Mouse (Mus musculus) hindbrain, postnatal 0 days (tissue): ENCODE data around the gene Smtn. TPM values are rescaled to one million over a fixed set of nuclear protein-coding genes. Genes with fewer than 3 reads are reported as not detected.

Experiments
- ATAC-seq: fragments of 200-750 bp; cut with Nextera tagmentation; 2 replicates; pipeline ENCODE4 v1.8.0; 2017; ENCODE audit warnings: mild to moderate bottlenecking, moderate TSS enrichment, moderate library complexity
- DNase-seq: peaks from one replicate; pipeline ENCODE4 v3.0.0-alpha.2; 2015; ENCODE audit warnings: low spot score
- H3K27ac ChIP-seq: fragments of 300-500 bp; sonication (generic); 2 replicates; pipeline ENCODE4 v1.5.1; 2014; ENCODE audit warnings: mild to moderate bottlenecking
- H3K27me3 ChIP-seq: fragments of 300-500 bp; sonication (generic); 2 replicates; pipeline ENCODE4 v1.6.1; 2014; ENCODE audit warnings: low read length, mixed read lengths; ENCODE audit not compliant: insufficient read depth
- H3K36me3 ChIP-seq: fragments of 300-500 bp; sonication (generic); 2 replicates; pipeline ENCODE4 v1.6.1; 2014; ENCODE audit warnings: low read length, mixed read lengths; ENCODE audit not compliant: insufficient read depth
- H3K4me1 ChIP-seq: fragments of 300-500 bp; sonication (generic); 2 replicates; pipeline ENCODE4 v1.6.1; 2014; ENCODE audit warnings: antibody characterized with exemption, low read length, mixed read lengths; ENCODE audit not compliant: insufficient read depth
- H3K4me2 ChIP-seq: fragments of 300-500 bp; sonication (generic); 2 replicates; pipeline ENCODE4 v1.6.1; 2014; ENCODE audit warnings: low read depth, mild to moderate bottlenecking, low read length, moderate library complexity, mixed read lengths
- H3K4me3 ChIP-seq: fragments of 300-500 bp; sonication (generic); 2 replicates; pipeline ENCODE4 v1.5.1; 2014; ENCODE audit warnings: low read length
- H3K9ac ChIP-seq: fragments of 300-500 bp; sonication (generic); replicated peaks from 2 replicates; pipeline ENCODE4 v1.6.1; 2014; ENCODE audit warnings: mild to moderate bottlenecking, low read length, moderate library complexity, mixed read lengths
- H3K9me3 ChIP-seq: fragments of 300-500 bp; sonication (generic); 2 replicates; pipeline ENCODE4 v1.6.1; 2016; ENCODE audit warnings: low read length, mixed read lengths
- CTCF ChIP-seq: IDR thresholded peaks from 2 replicates; pipeline ENCODE4 v1.5.1; 2016; ENCODE audit warnings: antibody characterized with exemption, control low read depth, low read depth
- WGBS: fragments of 180-500 bp; shearing (Covaris S2); extraction: QIAGEN DNeasy Blood & Tissue Kit; methylation state at CpG from one replicate; pipeline ENCODE4 v1.1.7; 2014; 5-methylcytosine and 5-hydroxymethylcytosine counted together
- polyA plus RNA-seq: library from polyadenylated mRNA; unstranded; fragments of >200 nt; fragmentation: Nextera tagmentation; extraction: Ambion mirVana; gene quantifications from 2 replicates; pipeline ENCODE4 v1.2.1, GENCODE M21; 2015
- total RNA-seq: library from RNA; depleted of rRNA; stranded (reverse); fragments of >200 nt; gene quantifications from 2 replicates; pipeline ENCODE4 v1.2.3, GENCODE M21; 2014

The Smtn gene
- total and polyA plus RNA-seq, 2 experiments from 2014 or later, result 10.0 to 10.7 TPM

DNA sequence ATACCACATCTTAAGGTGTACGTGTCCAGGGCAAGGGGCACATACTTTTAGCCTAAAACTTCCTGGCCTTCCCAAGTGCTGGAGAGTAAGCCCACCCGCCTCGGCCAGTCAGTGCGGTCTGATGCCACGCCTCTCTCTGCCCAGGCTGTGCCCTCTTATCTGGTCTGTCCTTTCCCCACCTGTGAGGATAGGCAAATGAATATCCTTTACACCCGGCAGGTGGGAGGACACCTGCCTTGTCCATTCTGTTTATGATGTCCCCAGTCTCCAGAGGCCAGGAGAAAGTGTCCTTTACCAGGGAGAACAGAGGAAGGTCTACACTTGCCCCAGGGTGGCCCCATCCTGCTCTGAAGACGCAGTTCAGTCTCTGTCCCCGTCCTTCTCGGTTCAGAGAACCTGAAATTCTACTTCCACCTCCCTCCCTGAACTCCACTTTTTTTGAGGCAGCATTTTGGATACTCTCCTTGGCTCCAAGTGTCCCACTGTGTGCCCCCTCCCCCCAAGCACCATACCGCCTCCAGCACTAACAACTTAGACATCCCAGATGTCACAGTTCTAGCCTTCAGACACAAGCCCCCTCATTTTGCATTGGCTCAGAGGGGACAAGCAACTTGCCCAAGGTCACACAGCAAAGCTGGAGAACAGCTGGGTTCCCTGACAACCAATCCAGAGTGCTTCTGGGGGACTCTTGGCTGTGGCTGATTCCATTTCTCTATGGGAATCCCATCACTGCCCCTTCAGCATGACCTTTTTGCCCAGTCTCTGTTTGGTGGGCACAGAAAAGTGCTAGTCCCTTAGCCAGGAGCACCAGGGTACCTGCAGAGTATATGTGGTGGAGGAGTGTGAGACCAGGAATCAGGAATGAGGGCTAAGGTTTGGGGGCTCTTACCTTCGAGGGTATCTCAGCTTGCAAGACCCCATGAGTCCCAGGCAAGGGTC is 36.4 kb downstream of the Smtn start:
- Histone ChIP-seq H3K27me3 (no peaks in the 10 kb centered on the region), H3K4me2 (peak overlapping the region; percentile 49), H3K4me1 (no peaks in the 10 kb centered on the region), H3K9me3 (no peaks in the 10 kb centered on the region), H3K9ac (peak overlapping the region; percentile 52), H3K27ac (0 out of 2 replicates have a peak overlapping the region, but pooled peaks have one; percentile 7), H3K4me3 (peak overlapping the region; percentile 37), H3K36me3 (no peaks in the 10 kb centered on the region; the same call in 1 of the 2 replicates)
- peak; percentile 3; the same call in 1 of the 2 replicates for ATAC-seq
- no peak for TF ChIP-seq CTCF
- 69% methylated on average over 11 of the region's 11 CpGs for WGBS
- DNase-seq, result no peak

GRCm38 (mm10) chr11:3502459-3503072 is 37.8 kb downstream of the Smtn start:
- no peak overlapping the region for H3K4me3 ChIP-seq
- WGBS, result 78% methylated on average over 18 of the region's 18 CpGs

DNA sequence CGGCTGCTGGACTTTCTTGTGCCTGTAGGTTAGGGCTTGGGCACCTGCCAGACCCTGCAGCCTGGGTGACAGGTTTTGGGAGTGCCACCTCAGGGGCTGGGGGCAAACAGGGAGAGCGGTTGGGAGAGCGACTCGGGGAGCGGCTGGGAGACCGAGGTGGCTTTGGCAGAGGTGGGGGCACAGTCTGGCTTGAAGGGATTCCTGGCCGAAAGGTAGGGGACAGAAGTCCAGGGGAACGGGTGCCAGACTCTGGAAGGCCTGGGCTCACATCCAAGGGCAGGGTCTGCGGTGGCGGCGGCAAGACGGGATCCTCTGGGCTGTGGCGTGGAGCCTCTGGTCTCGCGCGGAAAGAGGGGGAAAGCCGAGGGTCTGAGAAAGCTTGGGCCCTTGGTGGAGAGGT is 38.4 kb downstream of the Smtn start:
- Histone ChIP-seq H3K9ac (no peak overlapping the region), H3K4me1 (no peaks in the 10 kb centered on the region), H3K9me3 (no peaks in the 10 kb centered on the region), H3K4me3 (no peak overlapping the region), H3K27ac (no peak overlapping the region), H3K36me3 (no peaks in the 10 kb centered on the region; the same call in 1 of the 2 replicates), H3K27me3 (no peaks in the 10 kb centered on the region), H3K4me2 (0 out of 2 replicates have a peak overlapping the region, but pooled peaks have one; percentile 7)
- TF ChIP-seq CTCF, result no peak
- 77% methylated on average over 17 of the region's 17 CpGs for WGBS
- ATAC-seq (no peak), DNase-seq (no peak)

More at GRCm38 (mm10) chr11:3502459-3503072, 37.8 kb downstream of the Smtn start:
- Histone ChIP-seq H3K36me3 (no peaks in the 10 kb centered on the region; the same call in 1 of the 2 replicates), H3K4me1 (no peaks in the 10 kb centered on the region), H3K27ac (no peak overlapping the region), H3K9me3 (no peaks in the 10 kb centered on the region), H3K27me3 (no peaks in the 10 kb centered on the region), H3K4me2 (0 out of 2 replicates have a peak overlapping the region, but pooled peaks have one; percentile 7), H3K9ac (no peak overlapping the region)
- no peak for ATAC-seq
- DNase-seq, result no peak
- TF ChIP-seq CTCF, result no peak

GRCm38 (mm10) chr11:3497296-3497695 is 43.1 kb downstream of the Smtn start:
- Histone ChIP-seq H3K27ac (no peak overlapping the region), H3K27me3 (no peaks in the 10 kb centered on the region), H3K4me3 (no peak overlapping the region), H3K9me3 (no peaks in the 10 kb centered on the region), H3K4me1 (no peaks in the 10 kb centered on the region; the same call in 1 of the 2 replicates), H3K4me2 (no peak overlapping the region), H3K36me3 (no peaks in the 10 kb centered on the region; the same call in 1 of the 2 replicates), H3K9ac (no peak overlapping the region)
- no peak for TF ChIP-seq CTCF
- ATAC-seq (no peak), DNase-seq (no peak)
- WGBS, result 94% methylated on average over 1 of the region's 1 CpGs

- TF ChIP-seq CTCF, result no peak
- Histone ChIP-seq H3K9ac (no peak overlapping the region), H3K9me3 (no peaks in the 10 kb centered on the region), H3K36me3 (no peaks in the 10 kb centered on the region; the same call in 1 of the 2 replicates), H3K4me1 (no peaks in the 10 kb centered on the region; the same call in 1 of the 2 replicates), H3K27ac (no peak overlapping the region), H3K4me3 (no peak overlapping the region), H3K4me2 (no peak overlapping the region), H3K27me3 (no peaks in the 10 kb centered on the region)
- DNase-seq (no peak), ATAC-seq (no peak)
- 64% methylated on average over 5 of the region's 5 CpGs for WGBS
These were observed 43.7 kb downstream of the Smtn start for GRCm38 (mm10) chr11:3496756-3497155.

DNA sequence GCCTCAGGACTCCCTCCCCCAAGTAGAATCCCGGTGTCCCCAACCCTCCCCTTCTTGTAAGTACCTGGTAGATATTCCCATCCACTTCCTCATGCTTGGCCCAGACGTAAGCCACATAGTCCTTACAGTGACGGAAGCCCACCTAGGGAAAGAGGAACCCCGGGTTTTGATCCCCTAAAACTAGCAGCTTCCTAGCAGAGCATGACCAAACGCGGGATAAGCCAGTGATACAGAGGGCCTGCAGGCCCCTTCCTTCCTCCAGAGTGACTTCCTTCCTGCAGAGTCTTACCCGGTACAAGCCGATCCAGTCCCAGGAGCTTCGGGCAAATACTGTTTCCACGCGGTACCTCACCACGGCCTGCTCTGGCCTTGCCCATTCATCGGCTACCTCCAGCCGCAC is 44.9 kb downstream of the Smtn start:
- 91% methylated on average over 14 of the region's 14 CpGs for WGBS
- Histone ChIP-seq H3K4me2 (no peak overlapping the region), H3K4me1 (no peaks in the 10 kb centered on the region; the same call in 1 of the 2 replicates), H3K9me3 (no peaks in the 10 kb centered on the region), H3K27ac (no peak overlapping the region), H3K36me3 (no peaks in the 10 kb centered on the region; the same call in 1 of the 2 replicates), H3K27me3 (no peaks in the 10 kb centered on the region), H3K4me3 (no peak overlapping the region), H3K9ac (no peak overlapping the region)
- ATAC-seq (no peak), DNase-seq (no peak)
- TF ChIP-seq CTCF, result no peak
